Mouse (Mus musculus) c-Kit-positive CD71-positive TER-119-negative erythroid progenitor cells, embryonic 14.5 days (primary cell): ENCODE results near the gene Gimap7.

Experiments
- DNase-seq: peaks from one replicate; pipeline ENCODE4 v3.0.0-alpha.2; 2013; ENCODE audit warnings: low read depth

The Gimap7 gene

DNA sequence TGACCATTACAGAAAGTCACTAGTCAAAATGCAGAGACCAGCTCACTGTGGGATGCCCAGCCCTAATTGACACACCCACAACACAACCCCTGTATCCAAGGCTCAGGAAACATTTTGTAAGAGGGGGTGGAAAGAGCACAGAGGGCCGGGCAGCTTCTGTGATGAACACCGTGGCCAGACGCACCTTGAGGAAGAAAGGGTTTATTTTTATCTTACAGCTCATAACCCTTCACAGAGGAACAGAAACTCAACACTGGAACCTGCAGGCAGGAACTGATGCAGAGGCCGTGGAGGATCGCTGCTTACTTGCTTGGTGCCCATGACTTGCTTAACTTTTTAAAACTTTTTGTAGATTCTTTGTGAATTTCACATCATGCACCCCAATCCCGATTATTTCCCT, 25.5 kb upstream of the Gimap7 start:
- DNase-seq: no peak

DNA sequence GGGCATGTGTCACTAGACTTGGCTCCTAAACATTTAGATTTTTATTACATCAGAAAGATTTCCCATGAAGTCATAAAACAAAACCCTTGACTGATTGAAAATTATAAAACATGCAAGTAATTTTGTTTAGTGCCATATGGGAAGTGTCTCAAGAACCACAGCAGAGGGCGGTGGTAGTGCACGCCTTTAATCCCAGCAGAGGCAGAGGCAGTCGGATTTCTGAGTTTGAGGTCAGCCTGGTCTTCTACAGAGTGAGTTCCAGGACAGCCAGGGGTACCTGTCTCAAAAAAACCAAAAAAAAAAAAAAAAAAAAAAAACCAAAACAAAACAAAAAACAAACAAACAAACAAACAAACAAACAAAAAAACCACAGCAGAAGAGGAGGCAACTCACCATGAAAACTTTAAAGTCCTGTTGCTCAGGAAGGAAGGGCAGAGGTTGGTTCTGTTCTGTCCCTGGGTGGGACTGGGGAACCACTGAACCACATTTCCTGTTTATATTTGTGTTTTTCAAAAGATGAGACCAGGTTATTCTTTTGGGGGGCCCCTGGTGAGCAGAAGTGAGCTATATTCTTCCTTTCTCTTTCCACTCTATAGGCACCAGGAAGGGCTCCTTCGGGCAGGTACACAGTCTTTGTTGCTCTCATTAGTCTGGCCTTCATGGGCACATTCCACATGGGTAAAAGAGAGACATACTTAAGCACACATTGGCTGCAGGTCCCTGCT, 21.4 kb upstream of the Gimap7 start:
- DNase-seq: no peak

- no peak for DNase-seq
Observed at GRCm38 (mm10) chr6:48697555-48697930, 20.9 kb upstream of the Gimap7 start.

GRCm38 (mm10) chr6:48698066-48698856, 20.2 kb upstream of the Gimap7 start:
- no peak for DNase-seq

GRCm38 (mm10) chr6:48698888-48699287, 19.5 kb upstream of the Gimap7 start:
- no peak for DNase-seq

- no peak for DNase-seq
Observed at GRCm38 (mm10) chr6:48700251-48701075, 18.0 kb upstream of the Gimap7 start.

DNA sequence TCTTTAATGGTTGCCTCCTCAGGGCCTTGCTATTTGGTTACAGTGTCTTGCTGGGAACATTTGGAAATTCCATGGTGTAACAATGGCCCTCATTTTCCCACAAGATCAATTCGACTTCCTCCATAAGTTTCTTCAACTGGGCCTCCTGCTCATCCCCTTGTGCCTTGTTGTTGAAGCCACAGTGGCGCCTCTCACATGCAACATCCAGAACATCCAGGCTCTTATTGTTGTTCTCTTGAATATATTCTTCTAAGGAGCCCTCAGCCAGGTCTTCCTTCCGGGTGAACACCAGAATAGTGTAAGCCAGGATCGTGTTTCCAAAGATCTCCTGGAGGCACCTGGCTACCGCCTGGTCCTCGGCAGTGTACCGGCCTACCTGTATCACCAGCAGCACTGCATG, 16.3 kb upstream of the Gimap7 start:
- DNase-seq: no peak

DNA sequence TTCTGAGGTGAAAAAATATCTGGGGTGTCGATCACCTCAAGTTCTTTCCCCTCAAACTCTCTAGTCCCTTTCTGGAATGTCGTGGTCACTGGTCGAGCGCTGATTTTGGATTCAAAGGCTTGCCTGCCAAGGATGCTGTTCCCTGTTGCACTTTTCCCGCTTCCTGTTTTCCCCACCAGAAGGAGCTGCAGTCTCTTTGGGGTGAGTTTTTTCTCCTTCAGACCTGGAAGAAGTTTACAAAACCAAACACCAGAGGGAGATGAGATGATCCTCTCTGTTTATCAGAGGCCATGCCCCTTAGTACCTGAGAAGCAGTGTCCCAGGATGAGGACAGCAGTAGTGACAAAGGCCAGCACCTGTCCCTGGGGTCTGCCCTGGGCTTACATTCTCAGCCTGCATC, 15.8 kb upstream of the Gimap7 start:
- no peak for DNase-seq

GRCm38 (mm10) chr6:48704146-48704545, 14.3 kb upstream of the Gimap7 start:
- DNase-seq: no peak

- no peak for DNase-seq
Observed at GRCm38 (mm10) chr6:48706130-48706529, 12.3 kb upstream of the Gimap7 start.

GRCm38 (mm10) chr6:48720326-48720725, 1.9 kb downstream of the Gimap7 start:
- no peak for DNase-seq

DNA sequence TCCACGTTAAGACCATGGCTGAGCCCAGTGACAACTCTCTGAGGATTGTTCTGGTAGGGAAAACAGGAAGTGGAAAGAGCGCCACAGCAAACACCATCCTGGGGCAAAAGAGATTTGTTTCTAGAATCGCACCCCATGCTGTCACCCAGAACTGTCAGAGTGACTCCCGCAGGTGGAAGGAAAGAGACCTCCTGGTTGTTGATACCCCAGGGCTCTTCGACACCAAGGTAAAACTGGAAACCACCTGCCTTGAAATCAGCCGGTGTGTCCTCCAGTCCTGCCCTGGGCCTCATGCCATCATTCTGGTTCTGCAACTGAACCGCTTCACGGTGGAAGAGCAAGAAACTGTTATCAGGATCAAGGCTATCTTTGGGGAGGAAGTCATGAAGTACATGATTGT, 5.0 kb downstream of the Gimap7 start:
- DNase-seq: no peak

- no peak for DNase-seq
Observed at GRCm38 (mm10) chr6:48725476-48725875, 7.1 kb downstream of the Gimap7 start.

DNA sequence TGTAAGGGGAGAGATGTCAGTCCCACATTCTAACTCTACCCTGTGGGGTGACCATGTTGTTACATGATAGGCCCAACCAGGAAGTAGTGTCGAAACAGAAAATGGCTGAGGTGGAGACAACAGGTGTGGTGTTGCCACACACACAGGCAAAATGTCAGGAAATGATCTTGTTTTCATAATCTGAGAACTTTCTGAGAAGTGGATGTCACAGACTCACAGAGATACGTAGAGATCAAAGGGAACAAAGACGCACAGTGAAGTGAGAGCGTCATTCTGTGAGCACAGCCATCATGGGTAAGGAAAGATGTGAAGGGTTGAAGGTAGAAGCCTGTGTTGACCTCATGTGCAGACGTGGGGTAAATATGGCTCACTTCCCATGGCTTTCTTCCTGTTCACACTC, 9.3 kb downstream of the Gimap7 start:
- no peak for DNase-seq

GRCm38 (mm10) chr6:48732864-48733304, 14.5 kb downstream of the Gimap7 start:
- DNase-seq: no peak

GRCm38 (mm10) chr6:48733660-48734059, 15.2 kb downstream of the Gimap7 start:
- no peak for DNase-seq

DNA sequence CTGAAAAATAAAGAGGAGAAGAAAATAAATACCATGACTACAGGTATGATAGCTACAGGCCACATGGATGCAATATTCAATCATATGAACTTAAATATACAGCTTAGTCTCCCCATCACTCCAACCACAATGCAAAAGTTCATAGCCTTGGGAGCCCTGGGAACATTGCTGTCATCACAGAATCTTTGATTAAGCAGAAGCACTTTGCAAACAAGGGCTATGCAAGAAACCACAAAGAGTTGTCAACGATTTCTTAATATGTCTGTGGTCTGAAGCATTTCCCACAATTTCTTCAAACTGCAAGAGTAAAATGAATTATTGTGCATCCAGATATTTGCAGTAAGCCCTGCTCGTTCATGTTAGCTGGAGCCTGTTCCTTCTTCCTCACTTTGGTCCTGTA, 18.6 kb downstream of the Gimap7 start:
- DNase-seq: no peak

GRCm38 (mm10) chr6:48737688-48738087, 19.3 kb downstream of the Gimap7 start:
- no peak for DNase-seq

GRCm38 (mm10) chr6:48738961-48739779, 20.7 kb downstream of the Gimap7 start, which contains the start of gene Gimap1:
Gene Gimap1, plus strand, starts transcription at chr6:48739054.
- no peak for DNase-seq

DNA sequence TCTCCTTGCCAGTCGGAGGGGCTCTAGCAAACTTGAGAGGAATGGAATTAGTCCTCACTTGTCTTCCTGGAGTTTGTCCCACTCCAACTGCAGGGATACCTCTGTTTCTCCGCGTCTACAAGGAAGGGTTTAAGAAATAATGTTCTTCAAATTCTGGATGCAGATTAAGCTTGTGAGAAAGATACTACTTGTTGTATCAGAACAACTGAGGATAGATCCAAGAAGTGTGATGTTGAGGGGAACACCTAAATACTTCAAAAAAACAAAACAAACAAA, 21.3 kb downstream of the Gimap7 start:
- no peak for DNase-seq

DNA sequence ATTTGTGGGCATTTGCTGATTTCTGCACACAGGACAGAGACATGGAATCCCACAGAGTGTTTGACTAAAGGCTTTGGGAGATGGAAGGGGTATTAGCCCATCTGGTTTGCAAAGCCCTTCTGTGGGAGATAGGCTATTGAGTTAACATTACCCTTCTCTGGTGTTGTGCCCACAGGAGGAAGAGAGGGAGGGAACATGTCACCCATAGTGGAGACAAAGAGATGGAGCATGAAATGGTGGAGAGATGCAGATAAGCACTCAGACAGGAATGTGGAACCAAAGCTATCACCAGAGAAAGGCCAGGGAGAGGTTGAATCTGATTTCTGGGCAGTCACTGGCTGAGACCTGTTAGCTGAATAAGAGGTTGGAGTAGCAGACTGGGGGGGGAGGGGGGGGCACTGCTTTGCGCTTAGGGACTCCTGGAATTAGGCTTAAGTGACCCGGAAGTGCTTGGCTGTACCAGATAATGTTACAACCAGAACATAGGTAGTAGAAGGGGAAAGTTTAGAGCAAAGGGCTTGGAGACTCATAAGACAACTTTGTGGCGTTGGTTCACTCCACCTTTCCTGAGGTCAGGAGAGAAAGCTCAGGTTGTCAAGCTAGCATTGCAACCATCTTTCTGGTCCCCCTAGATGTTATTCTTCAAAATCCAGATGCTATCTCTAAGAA, 22.2 kb downstream of the Gimap7 start:
- no peak for DNase-seq
